Mouse (Mus musculus) kidney, embryonic 14.5 days (tissue): ENCODE data around the gene Zfp771. TPM values are rescaled to one million over a fixed set of nuclear protein-coding genes. Genes with fewer than 3 reads are reported as not detected.

ENCODE experiments used
- ATAC-seq: fragments of 200-750 bp; cut with Nextera tagmentation; 2 replicates; pipeline ENCODE4 v1.8.0; 2017; ENCODE audit warnings: moderate number of reproducible peaks, mild to moderate bottlenecking, moderate TSS enrichment, moderate library complexity; ENCODE audit not compliant: low FRiP score, low TSS enrichment
- H3K27ac ChIP-seq: fragments of 300-500 bp; sonication (generic); 2 replicates; pipeline ENCODE4 v1.5.1; 2014; ENCODE audit warnings: low read depth, mild to moderate bottlenecking, low read length, moderate library complexity, mixed read lengths
- H3K27me3 ChIP-seq: fragments of 300-500 bp; sonication (generic); 2 replicates; pipeline ENCODE4 v1.6.1; 2014; ENCODE audit warnings: mild to moderate bottlenecking, low read length; ENCODE audit not compliant: control insufficient read depth, insufficient read depth
- H3K36me3 ChIP-seq: fragments of 300-500 bp; sonication (generic); 2 replicates; pipeline ENCODE4 v1.6.1; 2014; ENCODE audit warnings: low read length, mixed read lengths; ENCODE audit not compliant: control insufficient read depth, insufficient read depth
- H3K4me1 ChIP-seq: fragments of 300-500 bp; sonication (generic); 2 replicates; pipeline ENCODE4 v1.6.1; 2014; ENCODE audit warnings: low read length, mixed read lengths; ENCODE audit not compliant: control insufficient read depth, insufficient read depth
- H3K4me2 ChIP-seq: fragments of 300-500 bp; sonication (generic); replicated peaks from 2 replicates; pipeline ENCODE4 v1.6.1; 2014; ENCODE audit warnings: low read depth, mild to moderate bottlenecking, low read length
- H3K4me3 ChIP-seq: fragments of 300-500 bp; sonication (generic); 2 replicates; pipeline ENCODE4 v1.5.1; 2014; ENCODE audit warnings: mild to moderate bottlenecking, low read length
- H3K9ac ChIP-seq: fragments of 300-500 bp; sonication (generic); 2 replicates; pipeline ENCODE4 v1.6.1; 2014; ENCODE audit warnings: low read depth, mild to moderate bottlenecking, low read length, moderate library complexity
- H3K9me3 ChIP-seq: fragments of 300-500 bp; sonication (generic); 2 replicates; pipeline ENCODE4 v1.6.1; 2016; ENCODE audit warnings: low read length; ENCODE audit not compliant: control insufficient read depth
- WGBS: fragments of 180-500 bp; shearing (Covaris S2); extraction: QIAGEN DNeasy Blood & Tissue Kit; methylation state at CpG from one replicate; pipeline ENCODE4 v1.1.7; 2014; 5-methylcytosine and 5-hydroxymethylcytosine counted together
- polyA plus RNA-seq: library from polyadenylated mRNA; unstranded; fragments of >200 nt; fragmentation: Nextera tagmentation; extraction: Ambion mirVana; gene quantifications from 2 replicates; pipeline ENCODE4 v1.2.1, GENCODE M21; 2014

The Zfp771 gene
- 59.3 and 94.9 TPM in 2 replicates for polyA plus RNA-seq

GRCm38 (mm10) chr7:127243870-127244657 lies at the start of gene Zfp771:
Gene Zfp771, plus strand, starts transcription at chr7:127244274.
- H3K9me3 ChIP-seq = no peaks in the 10 kb centered on the region
- peaks cover 16% of the 10 kb centered on the region for H3K36me3 ChIP-seq
- peaks cover 18% of the 10 kb centered on the region; the same call in 1 of the 2 replicates for H3K4me1 ChIP-seq
- H3K4me3 ChIP-seq = peak within 1 kb of the TSS; percentile 93
- peak within 1 kb of the TSS; percentile 89 for H3K27ac ChIP-seq
- peak within 1 kb of the TSS; percentile 74 for H3K4me2 ChIP-seq
- peak within 1 kb of the TSS; percentile 94 for H3K9ac ChIP-seq
- peak; percentile 98 for ATAC-seq
- no peaks in the 10 kb centered on the region for H3K27me3 ChIP-seq
- WGBS = under 1% methylated on average over 45 of the region's 56 CpGs

DNA sequence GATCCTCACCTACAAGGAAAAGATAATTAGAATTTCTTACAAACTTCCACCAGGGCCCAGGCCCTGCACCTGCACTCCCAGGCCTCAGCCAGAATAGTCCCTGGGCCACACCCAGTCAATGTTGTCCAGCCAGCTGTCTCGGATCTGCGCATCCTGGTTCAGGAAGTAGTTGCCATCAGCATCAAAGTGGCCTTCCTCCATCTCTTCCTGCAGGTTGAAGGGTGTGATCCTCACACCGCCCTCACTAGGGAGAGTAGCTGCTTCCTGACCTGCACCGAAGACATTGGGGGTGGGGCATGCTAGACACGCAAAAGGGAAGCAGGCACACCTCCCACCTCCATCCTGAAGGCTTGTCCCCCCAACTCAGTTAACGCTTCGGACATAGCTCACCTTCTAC lies 49.4 kb upstream of the Zfp771 start:
- peak overlapping the region; percentile 69 for H3K9ac ChIP-seq
- 75% methylated on average over 7 of the region's 7 CpGs for WGBS
- no peaks in the 10 kb centered on the region for H3K9me3 ChIP-seq
- no peaks in the 10 kb centered on the region for H3K27me3 ChIP-seq
- no peak for ATAC-seq
- peaks cover 54% of the 10 kb centered on the region for H3K36me3 ChIP-seq
- no peak overlapping the region for H3K27ac ChIP-seq
- peak overlapping the region; percentile 62 for H3K4me3 ChIP-seq
- peak overlapping the region; percentile 64 for H3K4me2 ChIP-seq
- H3K4me1 ChIP-seq = peaks cover 9% of the 10 kb centered on the region

DNA sequence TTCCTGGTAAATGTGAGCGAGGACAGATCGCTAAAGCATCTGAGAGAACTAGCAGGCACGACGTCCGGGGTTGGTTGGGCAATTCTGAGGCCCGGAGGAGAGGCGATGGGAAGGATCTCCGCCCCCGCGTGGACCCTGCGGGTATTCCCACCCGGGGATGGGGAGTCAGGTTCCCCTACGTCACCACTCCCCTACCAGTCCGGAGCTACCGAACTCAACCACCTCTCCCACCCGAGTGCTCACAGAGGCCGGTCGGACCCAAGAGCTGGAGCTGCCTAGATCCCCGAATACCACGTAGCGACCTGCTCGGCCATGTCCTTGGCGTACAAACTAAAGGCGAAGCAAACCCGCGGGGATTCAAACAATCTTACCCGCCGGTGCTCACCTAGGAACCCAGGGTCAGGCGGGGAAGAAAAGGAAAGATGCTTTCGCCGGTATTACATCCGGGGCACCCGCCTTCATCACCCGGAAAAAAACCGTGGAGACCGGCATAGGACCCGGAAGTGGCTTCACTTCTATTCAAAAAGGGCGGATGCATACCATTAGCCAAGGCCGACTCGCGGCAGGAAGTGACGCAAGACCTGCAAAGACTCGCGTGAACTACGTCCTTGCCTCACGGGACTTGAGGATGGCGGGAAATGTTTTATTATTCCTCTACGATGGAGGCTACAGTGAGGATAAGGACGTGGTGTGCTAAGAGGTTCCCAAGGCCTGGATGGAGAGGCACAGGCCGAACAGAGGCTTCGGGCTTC lies 48.4 kb upstream of the Zfp771 start, which contains the start of gene Cd2bp2:
Gene Cd2bp2 (minus strand): TSS at position 507 of the 752 bp plus-strand sequence.
- no peaks in the 10 kb centered on the region for H3K27me3 ChIP-seq
- peaks cover 64% of the 10 kb centered on the region for H3K36me3 ChIP-seq
- H3K4me3 ChIP-seq = peak within 1 kb of the TSS; percentile 62
- WGBS = under 1% methylated on average over 51 of the region's 51 CpGs
- H3K4me1 ChIP-seq = peaks cover 9% of the 10 kb centered on the region
- H3K4me2 ChIP-seq = peak within 1 kb of the TSS; percentile 64
- peak within 1 kb of the TSS; percentile 89 for H3K27ac ChIP-seq
- H3K9ac ChIP-seq = peak within 1 kb of the TSS; percentile 69
- H3K9me3 ChIP-seq = no peaks in the 10 kb centered on the region
- peak; percentile 96 for ATAC-seq

DNA sequence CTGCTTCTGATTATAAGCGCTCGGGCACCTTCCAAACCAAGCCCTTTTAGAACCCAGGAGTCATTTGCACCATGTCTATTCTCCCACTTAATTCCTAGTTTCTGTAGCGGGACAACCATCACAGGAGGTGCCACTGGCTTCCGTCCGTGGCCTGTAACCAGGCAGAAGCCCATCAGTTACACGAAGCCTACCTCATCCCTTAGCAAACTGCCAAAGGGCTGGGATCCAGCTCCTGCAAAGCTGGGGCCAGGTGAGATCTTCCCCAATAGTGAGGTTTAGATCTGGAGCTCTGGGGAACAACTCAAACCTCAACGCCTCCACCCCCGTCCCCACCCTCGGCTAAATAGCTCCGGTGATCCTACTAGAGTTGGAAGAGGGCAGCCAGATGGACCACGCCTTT lies 47.6 kb upstream of the Zfp771 start:
- Histone ChIP-seq H3K4me1 (peaks cover 9% of the 10 kb centered on the region), H3K4me3 (peak overlapping the region; percentile 62), H3K36me3 (peaks cover 69% of the 10 kb centered on the region), H3K27ac (peak overlapping the region; percentile 52; the same call in 1 of the 2 replicates), H3K9me3 (no peaks in the 10 kb centered on the region), H3K9ac (peak overlapping the region; percentile 59), H3K4me2 (peak overlapping the region; percentile 50), H3K27me3 (no peaks in the 10 kb centered on the region)
- 62% methylated on average over 11 of the region's 11 CpGs for WGBS
- ATAC-seq = peak; percentile 4; the same call in 1 of the 2 replicates

GRCm38 (mm10) chr7:127206606-127207005 lies 37.5 kb upstream of the Zfp771 start:
- Histone ChIP-seq H3K4me2 (peak overlapping the region; percentile 75), H3K9me3 (no peaks in the 10 kb centered on the region), H3K27ac (no peak overlapping the region), H3K36me3 (peaks cover 22% of the 10 kb centered on the region), H3K9ac (peak overlapping the region; percentile 89), H3K4me3 (peak overlapping the region; percentile 87), H3K4me1 (peaks cover 17% of the 10 kb centered on the region), H3K27me3 (no peaks in the 10 kb centered on the region)
- no peak for ATAC-seq
- WGBS = 52% methylated on average over 2 of the region's 2 CpGs

- WGBS = under 1% methylated on average over 51 of the region's 53 CpGs
- ATAC-seq = peak; percentile 7; the same call in 1 of the 2 replicates
Observed at GRCm38 (mm10) chr7:127207374-127208294, 36.4 kb upstream of the Zfp771 start.

GRCm38 (mm10) chr7:127208295-127208552 lies 35.9 kb upstream of the Zfp771 start, which contains the start of gene Tbc1d10b:
Gene Tbc1d10b, minus strand, starts transcription at chr7:127208468.
- ATAC-seq = peak; percentile 46; the same call in 1 of the 2 replicates
- 1% methylated on average over 33 of the region's 44 CpGs for WGBS

More at GRCm38 (mm10) chr7:127207374-127208294, 36.4 kb upstream of the Zfp771 start:
- Histone ChIP-seq H3K9ac (peak overlapping the region; percentile 89), H3K4me2 (peak overlapping the region; percentile 75), H3K4me3 (peak overlapping the region; percentile 87), H3K4me1 (peaks cover 17% of the 10 kb centered on the region), H3K36me3 (peaks cover 15% of the 10 kb centered on the region), H3K27ac (peak overlapping the region; percentile 85), H3K9me3 (no peaks in the 10 kb centered on the region), H3K27me3 (no peaks in the 10 kb centered on the region)

More at GRCm38 (mm10) chr7:127208295-127208552, 35.9 kb upstream of the Zfp771 start, which contains the start of gene Tbc1d10b:
- Histone ChIP-seq H3K9ac (peak within 1 kb of the TSS; percentile 89), H3K27ac (peak within 1 kb of the TSS; percentile 85), H3K4me2 (peak within 1 kb of the TSS; percentile 75), H3K4me3 (peak within 1 kb of the TSS; percentile 87), H3K27me3 (no peaks in the 10 kb centered on the region), H3K4me1 (peaks cover 17% of the 10 kb centered on the region), H3K36me3 (peaks cover 9% of the 10 kb centered on the region), H3K9me3 (no peaks in the 10 kb centered on the region)
